Mouse (Mus musculus) MEL (cell line): Measurements from ENCODE around the gene Prox1. TPM values are rescaled to one million over a fixed set of nuclear protein-coding genes. Genes with fewer than 3 reads are reported as not detected.

ENCODE experiments used
- DNase-seq: peaks from one replicate; pipeline ENCODE4 v3.0.0; 2011; ENCODE audit warnings: low read depth, low spot score
- H3K27ac ChIP-seq: 2 replicates; pipeline ENCODE4 v1.5.1; 2012; ENCODE audit warnings: low read depth, mild to moderate bottlenecking, control low read depth, low read length, moderate library complexity; ENCODE audit not compliant: control insufficient read depth
- H3K27me3 ChIP-seq, 2 experiments: fragments of 150-350 bp in 1 of 2; sonication (generic) in 1 of 2; 2 replicates each; pipeline ENCODE4 v1.6.1; 2012; ENCODE audit warnings: low read length in 2 of 2, mild to moderate bottlenecking in 2 of 2, improper control_type of control experiment in 1 of 2, moderate library complexity in 1 of 2; ENCODE audit not compliant: insufficient read depth in 2 of 2, control insufficient read depth in 1 of 2
- H3K36me3 ChIP-seq, 2 experiments: 2 replicates each; pipeline ENCODE4 v1.6.1; 2012 to 2014; ENCODE audit warnings: low read length in 2 of 2, improper control_type of control experiment in 1 of 2, inconsistent platforms in 1 of 2, mild to moderate bottlenecking in 1 of 2; ENCODE audit not compliant: insufficient read depth in 2 of 2, control insufficient read depth in 1 of 2
- H3K4me1 ChIP-seq, 2 experiments: fragments of 150-350 bp in 1 of 2; sonication (generic) in 1 of 2; 2 replicates each; pipeline ENCODE4 v1.6.1; 2012; ENCODE audit warnings: low read length in 2 of 2, improper control_type of control experiment in 1 of 2, mild to moderate bottlenecking in 1 of 2; ENCODE audit not compliant: insufficient read depth in 2 of 2, control insufficient read depth in 1 of 2
- H3K4me3 ChIP-seq, 2 experiments: fragments of 150-350 bp in 1 of 2; sonication (generic) in 1 of 2; 2 replicates each; pipeline ENCODE4 v1.5.1; 2012; ENCODE audit warnings: low read depth in 2 of 2, low read length in 2 of 2, mild to moderate bottlenecking in 2 of 2, moderate library complexity in 2 of 2, control low read depth in 1 of 2, improper control_type of control experiment in 1 of 2; ENCODE audit not compliant: control insufficient read depth in 1 of 2, insufficient read depth in 1 of 2
- H3K79me2 ChIP-seq: 2 replicates; pipeline ENCODE4 v1.6.1; 2012; ENCODE audit warnings: mild to moderate bottlenecking, low read length, moderate library complexity; ENCODE audit not compliant: control insufficient read depth, poor library complexity, insufficient read depth
- H3K9ac ChIP-seq: 2 replicates; pipeline ENCODE4 v1.6.1; 2012; ENCODE audit warnings: low read depth, mild to moderate bottlenecking, control low read depth, low read length, moderate library complexity; ENCODE audit not compliant: control insufficient read depth, poor library complexity, severe bottlenecking
- H3K9me3 ChIP-seq: fragments of 150-350 bp; sonication (generic); replicated peaks from 2 replicates; pipeline ENCODE4 v1.6.1; 2012; ENCODE audit warnings: mild to moderate bottlenecking, low read length, improper control_type of control experiment, moderate library complexity; ENCODE audit not compliant: insufficient read depth
- BHLHE40 ChIP-seq: IDR thresholded peaks from 2 replicates; pipeline ENCODE4 v1.6.1; 2012; ENCODE audit warnings: low read depth, mild to moderate bottlenecking, inconsistent platforms, low read length, improper control_type of control experiment, borderline replicate concordance
- CTCF ChIP-seq, 3 experiments: IDR thresholded peaks in 2 of 3; conservative IDR thresholded peaks in 1 of 3; 2 replicates each; pipeline ENCODE4 v1.5.1; 2011 to 2012; ENCODE audit warnings: low read length in 3 of 3, low read depth in 2 of 3, mild to moderate bottlenecking in 2 of 3, improper control_type of control experiment in 1 of 3, inconsistent platforms in 1 of 3, mixed read lengths in 1 of 3, moderate library complexity in 1 of 3; ENCODE audit not compliant: control insufficient read depth in 1 of 3, insufficient read depth in 1 of 3, poor library complexity in 1 of 3, severe bottlenecking in 1 of 3
- E2F4 ChIP-seq: IDR thresholded peaks from 2 replicates; pipeline ENCODE4 v1.6.1; 2011; ENCODE audit warnings: low read depth, low read length, improper control_type of control experiment, borderline replicate concordance
- EP300 ChIP-seq, 2 experiments: IDR thresholded peaks; 2 replicates each; pipeline ENCODE4 v1.6.1; 2011; ENCODE audit warnings: improper control_type of control experiment in 2 of 2, low read length in 2 of 2, low read depth in 1 of 2, mild to moderate bottlenecking in 1 of 2
- HCFC1 ChIP-seq: IDR thresholded peaks from 2 replicates; pipeline ENCODE4 v1.6.1; 2012; ENCODE audit warnings: low read depth, mild to moderate bottlenecking, inconsistent platforms, low read length, improper control_type of control experiment, moderate library complexity
- JUND ChIP-seq: IDR thresholded peaks from 2 replicates; pipeline ENCODE4 v1.6.1; 2011; ENCODE audit warnings: low read depth, mild to moderate bottlenecking, improper control_type of control experiment, low read length
- KAT2A ChIP-seq: conservative IDR thresholded peaks from 2 replicates; pipeline ENCODE4 v1.6.1; 2012; ENCODE audit warnings: low read depth, low read length, improper control_type of control experiment, inconsistent platforms
- MAFK ChIP-seq: IDR thresholded peaks from 2 replicates; pipeline ENCODE4 v1.6.1; 2011; ENCODE audit warnings: low read depth, mild to moderate bottlenecking, low read length, improper control_type of control experiment, borderline replicate concordance
- MYB ChIP-seq: IDR thresholded peaks from 2 replicates; pipeline ENCODE4 v1.6.1; 2011; ENCODE audit warnings: mild to moderate bottlenecking, low read depth, low read length, improper control_type of control experiment
- NELFE ChIP-seq: IDR thresholded peaks from 2 replicates; pipeline ENCODE4 v1.6.1; 2011; ENCODE audit warnings: low read depth, low read length, improper control_type of control experiment
- POLR2A ChIP-seq, 2 experiments: IDR thresholded peaks; 2 replicates each; pipeline ENCODE4 v1.6.1; 2011 to 2012; ENCODE audit warnings: low read length in 2 of 2, mild to moderate bottlenecking in 2 of 2, control low read depth in 1 of 2, improper control_type of control experiment in 1 of 2, low read depth in 1 of 2, moderate library complexity in 1 of 2; ENCODE audit not compliant: control insufficient read depth in 1 of 2, insufficient read depth in 1 of 2, poor library complexity in 1 of 2
- POLR2AphosphoS2 ChIP-seq: IDR thresholded peaks from 2 replicates; pipeline ENCODE4 v1.6.1; 2011; ENCODE audit warnings: low read length, improper control_type of control experiment
- RAD21 ChIP-seq: IDR thresholded peaks from 2 replicates; pipeline ENCODE4 v1.6.1; 2011; ENCODE audit warnings: mild to moderate bottlenecking, low read depth, low read length, improper control_type of control experiment
- RCOR1 ChIP-seq: IDR thresholded peaks from 2 replicates; pipeline ENCODE4 v1.6.1; 2012; ENCODE audit warnings: low read depth, mild to moderate bottlenecking, inconsistent platforms, low read length, improper control_type of control experiment
- SIN3A ChIP-seq: IDR thresholded peaks from 2 replicates; pipeline ENCODE4 v1.6.1; 2012; ENCODE audit warnings: low read length, improper control_type of control experiment, inconsistent platforms
- TCF12 ChIP-seq: IDR thresholded peaks from 2 replicates; pipeline ENCODE4 v1.6.1; 2014; ENCODE audit warnings: low read depth, mild to moderate bottlenecking, inconsistent platforms, low read length, improper control_type of control experiment, moderate library complexity
- USF2 ChIP-seq, 2 experiments: IDR thresholded peaks; 2 replicates each; pipeline ENCODE4 v1.6.1; 2011 to 2012; ENCODE audit warnings: improper control_type of control experiment in 2 of 2, low read length in 2 of 2, borderline replicate concordance in 1 of 2, inconsistent platforms in 1 of 2, low read depth in 1 of 2, mild to moderate bottlenecking in 1 of 2; ENCODE audit not compliant: insufficient read depth in 1 of 2
- ZC3H11A ChIP-seq: IDR thresholded peaks from 2 replicates; pipeline ENCODE4 v1.6.1; 2012; ENCODE audit warnings: low read depth, mild to moderate bottlenecking, inconsistent platforms, low read length, improper control_type of control experiment
- ZKSCAN1 ChIP-seq: IDR thresholded peaks from 2 replicates; pipeline ENCODE4 v1.6.1; 2012; ENCODE audit warnings: low read depth, mild to moderate bottlenecking, inconsistent platforms, low read length, improper control_type of control experiment, moderate library complexity
- polyA plus RNA-seq, 2 experiments: library from polyadenylated mRNA; stranded (reverse) in 1 of 2; unstranded in 1 of 2; fragments of >175 nt in 1 of 2; fragments of >200 nt in 1 of 2; gene quantifications; 2 replicates each; pipeline versions ENCODE4 v1.2.1 to v1.2.4; 2012; ENCODE audit warnings: low replicate concordance in 2 of 2, low read depth in 1 of 2; ENCODE audit not compliant: insufficient read length in 2 of 2, insufficient read depth in 1 of 2, missing spikeins in 1 of 2
- total RNA-seq: library from RNA; depleted of rRNA; stranded (reverse); fragments of 300-350 nt; gene quantifications from 2 replicates; pipeline ENCODE4 v1.2.3, GENCODE M21; 2012

Gene Prox1
- total and polyA plus RNA-seq, 3 experiments: not detected

GRCm38 (mm10) chr1:190205691-190206090, 35.2 kb upstream of the Prox1 start:
- no peaks in the 10 kb centered on the region for H3K79me2 ChIP-seq
- no peak overlapping the region for H3K27ac ChIP-seq
- no peak overlapping the region for H3K9ac ChIP-seq
- H3K27me3 ChIP-seq: no peaks in the 10 kb centered on the region
- H3K36me3 ChIP-seq: no peaks in the 10 kb centered on the region
- DNase-seq: no peak
- no peak for TF ChIP-seq EP300 (IDR thresholded peaks at IDR 0.05; ENCODE audit: low read depth in 1 of 2, low read length in 2 of 2)
- H3K9me3 ChIP-seq: no peaks in the 10 kb centered on the region
- H3K4me1 ChIP-seq: no peaks in the 10 kb centered on the region
- no peak overlapping the region for H3K4me3 ChIP-seq

DNA sequence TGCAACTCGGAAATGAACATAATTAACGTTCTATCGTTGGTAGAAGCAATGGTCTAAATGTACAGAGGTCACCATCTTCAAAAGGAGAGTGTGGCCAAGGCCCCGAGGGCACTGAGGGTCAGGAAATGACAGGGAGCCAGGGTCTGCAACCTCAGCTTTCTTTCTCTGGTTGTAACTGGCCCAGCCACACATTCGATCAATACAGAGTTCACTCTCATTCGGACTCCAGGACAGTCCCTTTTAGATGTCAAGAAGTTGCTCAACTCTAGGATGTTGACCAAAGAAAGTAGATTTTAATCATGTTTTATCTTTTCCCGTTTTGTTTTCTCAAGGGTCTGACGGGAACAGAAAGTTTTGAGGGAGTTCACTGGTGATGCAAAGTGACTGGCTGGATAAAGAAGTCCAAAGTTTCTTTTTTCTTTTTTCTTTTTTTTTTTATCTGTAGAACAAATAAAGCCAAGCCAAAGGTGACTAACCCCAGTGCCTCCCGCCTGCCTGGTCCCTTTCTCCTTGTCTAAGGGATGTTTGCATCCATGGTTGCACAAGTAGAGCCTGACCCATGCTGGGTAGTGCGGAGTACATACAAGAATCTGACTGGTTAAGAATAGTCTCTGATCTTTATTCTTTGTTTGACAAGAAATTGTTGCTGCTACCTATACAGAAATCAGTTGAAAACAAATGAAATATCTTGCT, 34.0 kb upstream of the Prox1 start:
- no peak overlapping the region for H3K27ac ChIP-seq
- TF ChIP-seq KAT2A: no peak
- TF ChIP-seq SIN3A: no peak
- no peak for TF ChIP-seq CTCF (IDR thresholded peaks at IDR 0.05 in 2 of 3, conservative IDR thresholded peaks at IDR 0.05 in 1 of 3; ENCODE audit: control insufficient read depth in 1 of 3, insufficient read depth in 1 of 3, low read depth in 2 of 3, low read length in 3 of 3, poor library complexity in 1 of 3, severe bottlenecking in 1 of 3)
- TF ChIP-seq NELFE: no peak
- no peak for TF ChIP-seq POLR2A (IDR thresholded peaks at IDR 0.05; ENCODE audit: control insufficient read depth in 1 of 2, insufficient read depth in 1 of 2, low read depth in 1 of 2, low read length in 2 of 2, poor library complexity in 1 of 2)
- no peak for TF ChIP-seq RAD21
- no peak for TF ChIP-seq JUND
- TF ChIP-seq MAFK: no peak
- no peak for TF ChIP-seq BHLHE40
- no peak for TF ChIP-seq ZC3H11A
- no peak for TF ChIP-seq POLR2AphosphoS2
- TF ChIP-seq MYB: no peak
- TF ChIP-seq E2F4: no peak
- no peak for TF ChIP-seq TCF12
- no peak for TF ChIP-seq RCOR1
- no peak for TF ChIP-seq HCFC1
- no peak for TF ChIP-seq ZKSCAN1
- no peak for TF ChIP-seq USF2 (IDR thresholded peaks at IDR 0.05; ENCODE audit: borderline replicate concordance in 1 of 2, insufficient read depth in 1 of 2, low read depth in 1 of 2, low read length in 2 of 2)
- H3K36me3 ChIP-seq: no peaks in the 10 kb centered on the region
- no peak for DNase-seq
- H3K27me3 ChIP-seq: no peaks in the 10 kb centered on the region
- H3K79me2 ChIP-seq: no peaks in the 10 kb centered on the region
- no peaks in the 10 kb centered on the region for H3K4me1 ChIP-seq
- H3K9me3 ChIP-seq: no peaks in the 10 kb centered on the region
- no peak overlapping the region for H3K9ac ChIP-seq
- H3K4me3 ChIP-seq: no peak overlapping the region
